Mouse (Mus musculus) retina, embryonic 14.5 days (tissue): ENCODE measurements around the gene Zfp583.
A peak's percentile ranks its signal among the peaks of the same experiment; 100 is the strongest.

ENCODE experiments used
- DNase-seq: peaks from one replicate; pipeline ENCODE4 v3.0.0-alpha.2; 2015; ENCODE audit warnings: low spot score

The Zfp583 gene

GRCm38 (mm10) chr7:6285842-6286705 is 45.0 kb downstream of the Zfp583 start, which contains the start of gene Zfp667:
Zfp667 (plus strand) TSS chr7:6286579.
- DNase-seq: peak; percentile 99

GRCm38 (mm10) chr7:6285366-6285765 is 45.7 kb downstream of the Zfp583 start:
- no peak for DNase-seq

GRCm38 (mm10) chr7:6284442-6285012 is 46.6 kb downstream of the Zfp583 start:
- DNase-seq: no peak

GRCm38 (mm10) chr7:6283451-6284075 is 47.5 kb downstream of the Zfp583 start:
- peak; percentile 91 for DNase-seq

GRCm38 (mm10) chr7:6282749-6283148 is 48.3 kb downstream of the Zfp583 start:
- peak; percentile 87 for DNase-seq

- no peak for DNase-seq
These were observed 53.2 kb downstream of the Zfp583 start for GRCm38 (mm10) chr7:6277906-6278305.

- peak; percentile 14 for DNase-seq
These were observed 65.4 kb downstream of the Zfp583 start for GRCm38 (mm10) chr7:6265695-6266094.
